Mouse (Mus musculus) testis, adult 2 months (tissue): ENCODE results near the gene Nme1.

ENCODE experiments used
- CTCF ChIP-seq: fragments of 200-500 bp; IDR thresholded peaks from 2 replicates; pipeline ENCODE4 v1.5.1; 2012; ENCODE audit warnings: low read depth, mild to moderate bottlenecking, inconsistent platforms, low read length, moderate library complexity; ENCODE audit not compliant: control insufficient read depth, insufficient read depth, insufficient replicate concordance
- POLR2A ChIP-seq: fragments of 200-500 bp; IDR thresholded peaks from 2 replicates; pipeline ENCODE4 v1.6.1; 2012; ENCODE audit warnings: low read depth, mild to moderate bottlenecking, inconsistent platforms, low read length, moderate library complexity; ENCODE audit not compliant: control insufficient read depth

DNA sequence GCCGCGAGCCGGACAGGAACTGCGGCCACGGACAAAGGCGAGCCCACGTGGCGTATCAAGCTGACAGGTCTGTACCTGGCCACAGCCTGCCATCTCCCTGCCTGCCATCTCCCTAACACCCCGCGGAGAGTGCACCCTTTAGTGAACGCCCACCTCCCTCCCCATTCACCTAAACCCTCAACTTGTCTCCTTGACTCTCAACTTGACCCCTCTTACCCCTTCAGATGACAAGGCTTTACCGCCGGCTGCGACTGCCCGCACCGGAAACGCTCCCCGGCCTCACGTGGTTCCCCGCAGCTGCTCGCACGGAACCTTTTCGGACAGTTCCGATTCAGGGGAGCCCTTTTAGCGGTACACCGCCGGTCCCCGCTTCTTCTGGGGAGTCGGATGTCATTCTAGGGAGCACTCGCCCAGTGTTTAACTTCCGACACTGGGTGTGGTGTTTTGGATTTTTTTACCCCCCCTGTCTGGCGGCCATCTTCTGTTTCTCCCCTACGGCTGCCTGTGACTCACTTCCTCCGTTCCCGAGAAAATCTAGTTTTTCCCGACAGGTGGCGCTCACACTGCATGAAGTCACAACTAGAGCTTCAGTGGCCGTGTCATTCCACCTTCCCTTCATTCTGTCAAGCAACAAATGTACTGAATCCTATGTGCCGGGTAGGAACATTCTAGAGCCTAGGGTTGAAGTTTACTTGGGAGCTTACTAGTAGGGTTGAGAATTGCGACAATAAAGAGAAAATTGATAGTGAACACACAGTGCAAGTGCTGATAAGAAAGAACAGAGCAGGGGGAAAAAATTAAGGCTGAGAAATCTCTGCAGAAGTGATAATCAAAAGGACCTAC lies at the start of gene Nme1, which contains the start of gene Gm20390:
- TF ChIP-seq CTCF: peak; percentile 69; the same call in 1 of the 2 replicates
- peak; percentile 51; the same call in 1 of the 2 replicates for TF ChIP-seq POLR2A
